Mouse (Mus musculus): ENCODE measurements around the gene Ccl9.
"Not testable (repeated sequence)": the region's sequence is repeated elsewhere in the genome, so short reads cannot be mapped to it uniquely, and the experiment has no call there.

Gene Ccl9

GRCm38 (mm10) chr11:83578999-83579398 lies 563 bp upstream of the Ccl9 start:
- DNase-seq: no peak

GRCm38 (mm10) chr11:83576927-83577555 lies 1.4 kb downstream of the Ccl9 start:
- no peak for DNase-seq

GRCm38 (mm10) chr11:83572834-83573233 lies 5.6 kb downstream of the Ccl9 start:
- DNase-seq: no peak

GRCm38 (mm10) chr11:83572223-83572622 lies 6.2 kb downstream of the Ccl9 start:
- DNase-seq: no peak

GRCm38 (mm10) chr11:83570189-83570588 lies 8.2 kb downstream of the Ccl9 start:
- no peak for DNase-seq

GRCm38 (mm10) chr11:83569249-83569648 lies 9.2 kb downstream of the Ccl9 start:
- no peak for DNase-seq

- no peak for DNase-seq
These were observed 9.7 kb downstream of the Ccl9 start for GRCm38 (mm10) chr11:83568786-83569185.

GRCm38 (mm10) chr11:83568061-83568460 lies 10.4 kb downstream of the Ccl9 start:
- DNase-seq: no peak

GRCm38 (mm10) chr11:83567311-83567710 lies 11.1 kb downstream of the Ccl9 start:
- no peak for DNase-seq

GRCm38 (mm10) chr11:83566617-83567016 lies 11.8 kb downstream of the Ccl9 start:
- no peak for DNase-seq

GRCm38 (mm10) chr11:83563754-83564153 lies 14.7 kb downstream of the Ccl9 start:
- DNase-seq: peak; percentile 23

- no peak for DNase-seq
These were observed 16.0 kb downstream of the Ccl9 start for GRCm38 (mm10) chr11:83562311-83562887.

GRCm38 (mm10) chr11:83560405-83560804 lies 18.0 kb downstream of the Ccl9 start:
- DNase-seq: no peak

GRCm38 (mm10) chr11:83557074-83557473 lies 21.4 kb downstream of the Ccl9 start:
- DNase-seq: no peak

- peak; percentile 25 for DNase-seq
These were observed 22.2 kb downstream of the Ccl9 start for GRCm38 (mm10) chr11:83556085-83556781.

GRCm38 (mm10) chr11:83551668-83552067 lies 26.8 kb downstream of the Ccl9 start:
- DNase-seq: no peak

GRCm38 (mm10) chr11:83551037-83551436 lies 27.4 kb downstream of the Ccl9 start:
- DNase-seq: not testable (repeated sequence)

GRCm38 (mm10) chr11:83550186-83550632 lies 28.2 kb downstream of the Ccl9 start:
- no peak for DNase-seq

GRCm38 (mm10) chr11:83544214-83544613 lies 34.2 kb downstream of the Ccl9 start:
- no peak for DNase-seq

- no peak for DNase-seq
These were observed 37.0 kb downstream of the Ccl9 start for GRCm38 (mm10) chr11:83541415-83541814.

- no peak for DNase-seq
These were observed 37.5 kb downstream of the Ccl9 start for GRCm38 (mm10) chr11:83540931-83541330.

GRCm38 (mm10) chr11:83538705-83539314 lies 39.6 kb downstream of the Ccl9 start:
- no peak for DNase-seq

- no peak for DNase-seq
These were observed 41.6 kb downstream of the Ccl9 start for GRCm38 (mm10) chr11:83536831-83537230.
